Mouse (Mus musculus): ENCODE data around the gene Asb4. TPM values are rescaled to one million over a fixed set of nuclear protein-coding genes. Genes with fewer than 3 reads are reported as not detected.

Asb4 gene
- total and polyA plus RNA-seq, 3 experiments = 0.04 to 0.11 (median 0.07) TPM

DNA sequence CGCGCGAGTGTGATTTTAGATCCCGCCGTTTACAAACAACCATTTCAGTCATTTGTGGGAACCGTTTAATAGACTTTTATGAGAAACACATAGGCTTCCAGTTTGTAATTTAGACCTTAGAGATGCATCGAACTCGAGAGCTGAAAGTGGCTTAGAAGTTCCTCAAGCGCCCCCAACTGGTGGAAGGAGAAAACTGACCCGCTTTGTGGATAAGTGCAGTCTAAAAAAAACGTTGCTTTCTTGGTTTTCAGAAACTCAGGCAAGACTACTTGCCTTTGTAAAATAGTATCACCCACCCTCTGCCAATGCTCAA lies 948 bp downstream of the Asb4 start (continued):
- no peak for TF ChIP-seq POLR2AphosphoS2 (IDR thresholded peaks at IDR 0.05; ENCODE audit: low read depth, low read length)
- TF ChIP-seq BHLHE40 (IDR thresholded peaks at IDR 0.05; ENCODE audit: low read depth, low read length) = no peak
- no peak for TF ChIP-seq MEF2A (IDR thresholded peaks at IDR 0.05; ENCODE audit: borderline replicate concordance, low read depth, low read length)
- TF ChIP-seq HCFC1 (IDR thresholded peaks at IDR 0.05; ENCODE audit: low read depth, low read length) = no peak
- TF ChIP-seq TCF12 (IDR thresholded peaks at IDR 0.05; ENCODE audit: low read depth, low read length) = no peak
- TF ChIP-seq ZKSCAN1 (IDR thresholded peaks at IDR 0.05; ENCODE audit: borderline replicate concordance, low read depth, low read length) = no peak
- no peak for TF ChIP-seq PAX5 (IDR thresholded peaks at IDR 0.05; ENCODE audit: low read length)
- TF ChIP-seq MYC (IDR thresholded peaks at IDR 0.05; ENCODE audit: low read depth, low read length) = no peak
- TF ChIP-seq MAZ (IDR thresholded peaks at IDR 0.05; ENCODE audit: low read depth, low read length) = no peak
- TF ChIP-seq NRF1 (IDR thresholded peaks at IDR 0.05; ENCODE audit: low read depth, low read length) = no peak
- TF ChIP-seq NELFE (IDR thresholded peaks at IDR 0.05; ENCODE audit: low read depth, low read length) = no peak
- no peak for TF ChIP-seq POLR2A (IDR thresholded peaks at IDR 0.05; ENCODE audit: low read depth, low read length)

DNA sequence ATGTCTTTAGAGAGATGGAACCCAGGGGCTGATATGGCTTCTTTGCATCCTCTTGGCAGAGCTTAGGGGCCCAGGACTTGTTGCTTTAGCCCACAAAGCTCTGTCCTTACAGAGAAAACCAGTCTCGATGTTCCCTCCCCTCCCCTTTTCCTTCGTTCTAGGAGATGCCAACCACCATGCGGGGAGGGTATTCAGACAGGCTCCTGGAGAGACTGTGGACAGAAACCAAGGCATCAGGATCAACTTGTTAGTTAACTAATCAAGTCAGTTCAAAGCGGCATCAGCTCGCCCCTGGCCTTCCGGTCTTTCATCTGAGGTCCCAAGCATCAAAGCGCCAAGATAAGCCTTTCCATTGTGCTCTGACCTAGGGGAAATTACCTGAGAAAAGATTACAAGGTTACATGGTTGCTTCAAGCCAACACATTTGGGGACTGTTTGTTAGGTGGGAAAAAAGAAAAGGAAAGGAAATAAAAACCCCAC lies 2.0 kb downstream of the Asb4 start:
- no peaks in the 10 kb centered on the region for H3K79me2 ChIP-seq (replicated peaks; ENCODE audit: control insufficient read depth, extremely low read depth, insufficient read depth, poor library complexity, severe bottlenecking)
- H3K4me1 ChIP-seq (ENCODE audit: control insufficient read depth in 1 of 2, insufficient read depth in 2 of 2) = peaks cover 4 to 13% of the 10 kb centered on the region in 2 experiments
- H3K27ac ChIP-seq (ENCODE audit: insufficient read depth, low read depth) = no peak overlapping the region
- no peaks in the 10 kb centered on the region for H3K9me3 ChIP-seq (replicated peaks; ENCODE audit: low read length)
- in situ Hi-C loops (cut with MboI; ENCODE audit: low pct_ligation_motif_present, low pct_unique_long_range_greater_than_20kb, low sequenced_read_pairs) = loop anchor here (10.0 to 25.0 kb wide), 5 partner anchors 150 to 823 kb away; no protein-coding TSS in a partner anchor
- H3K36me3 ChIP-seq (replicated peaks in 1 of 2; ENCODE audit: control insufficient read depth in 1 of 2, insufficient read depth in 1 of 2, low read length in 1 of 2) = no peaks in the 10 kb centered on the region
- H3K9ac ChIP-seq (ENCODE audit: insufficient read depth, low read depth) = no peak overlapping the region
- TF ChIP-seq RAD21 (IDR thresholded peaks at IDR 0.05; ENCODE audit: low read depth, low read length) = no peak
- TF ChIP-seq KAT2A (IDR thresholded peaks at IDR 0.05; ENCODE audit: insufficient replicate concordance, low read length) = no peak
- TF ChIP-seq TBP (conservative IDR thresholded peaks at IDR 0.05; ENCODE audit: low read depth, low read length) = no peak
- no peak for TF ChIP-seq ZMIZ1 (IDR thresholded peaks at IDR 0.05; ENCODE audit: low read depth, low read length)
- TF ChIP-seq ZKSCAN1 (IDR thresholded peaks at IDR 0.05; ENCODE audit: borderline replicate concordance, low read depth, low read length) = no peak
- TF ChIP-seq ETS1 (conservative IDR thresholded peaks at IDR 0.05; ENCODE audit: low read depth, low read length) = no peak
- TF ChIP-seq HCFC1 (IDR thresholded peaks at IDR 0.05; ENCODE audit: low read depth, low read length) = no peak
- TF ChIP-seq MYC (IDR thresholded peaks at IDR 0.05; ENCODE audit: low read depth, low read length) = no peak
- no peak for TF ChIP-seq SMC3 (IDR thresholded peaks at IDR 0.05; ENCODE audit: low read depth, low read length)
- no peak for TF ChIP-seq JUN (IDR thresholded peaks at IDR 0.05; ENCODE audit: insufficient read depth, low read depth, low read length)
- TF ChIP-seq ZNF384 (IDR thresholded peaks at IDR 0.05; ENCODE audit: low read depth, low read length) = no peak
- no peak for TF ChIP-seq POLR2A (IDR thresholded peaks at IDR 0.05; ENCODE audit: low read depth, low read length)
- TF ChIP-seq ZC3H11A (IDR thresholded peaks at IDR 0.05; ENCODE audit: low read depth, low read length) = no peak
- no peak for TF ChIP-seq USF2 (conservative IDR thresholded peaks at IDR 0.05; ENCODE audit: low read depth, low read length)
- no peak for TF ChIP-seq CTCF (conservative IDR thresholded peaks at IDR 0.05 in 1 of 2, IDR thresholded peaks at IDR 0.05 in 1 of 2; ENCODE audit: low read depth in 2 of 2, low read length in 2 of 2)
- H3K27me3 ChIP-seq (replicated peaks) = no peaks in the 10 kb centered on the region
- no peak for DNase-seq (ENCODE audit: extremely low read depth)
- H3K4me3 ChIP-seq (replicated peaks in 1 of 3; ENCODE audit: low read depth in 2 of 3, low read length in 2 of 3, poor library complexity in 1 of 3) = no peak overlapping the region
- H3K4me2 ChIP-seq (ENCODE audit: insufficient read depth, low read depth, poor library complexity, severe bottlenecking) = no peak overlapping the region
- dilution Hi-C loops (cut with MboI; ENCODE audit: extremely low pct_ligation_motif_present, extremely low pct_unique_long_range_greater_than_20kb, low sequenced_read_pairs) = no loop called here

All from CH12.LX (cell line).